Mouse (Mus musculus): ENCODE data around the gene Stk38. TPM values are rescaled to one million over a fixed set of nuclear protein-coding genes. Genes with fewer than 3 reads are reported as not detected.
"Not testable (repeated sequence)": the region's sequence is repeated elsewhere in the genome, so short reads cannot be mapped to it uniquely, and the experiment has no call there.

Gene Stk38
- total RNA-seq (2021): 79.5 TPM in 2 replicates
- long read RNA-seq, transcript Stk38-201 (14 exons, 3,351 nt): major isoform, 32 of 74 reads
- long read RNA-seq, transcript Stk38-202 (14 exons, 3,354 nt): minor isoform, 7 of 74 reads
- long read RNA-seq, partial matches to known transcripts: 5 of 74 reads
- long read RNA-seq, other reads (novel, unspliced or antisense): 27 of 74 reads

DNA sequence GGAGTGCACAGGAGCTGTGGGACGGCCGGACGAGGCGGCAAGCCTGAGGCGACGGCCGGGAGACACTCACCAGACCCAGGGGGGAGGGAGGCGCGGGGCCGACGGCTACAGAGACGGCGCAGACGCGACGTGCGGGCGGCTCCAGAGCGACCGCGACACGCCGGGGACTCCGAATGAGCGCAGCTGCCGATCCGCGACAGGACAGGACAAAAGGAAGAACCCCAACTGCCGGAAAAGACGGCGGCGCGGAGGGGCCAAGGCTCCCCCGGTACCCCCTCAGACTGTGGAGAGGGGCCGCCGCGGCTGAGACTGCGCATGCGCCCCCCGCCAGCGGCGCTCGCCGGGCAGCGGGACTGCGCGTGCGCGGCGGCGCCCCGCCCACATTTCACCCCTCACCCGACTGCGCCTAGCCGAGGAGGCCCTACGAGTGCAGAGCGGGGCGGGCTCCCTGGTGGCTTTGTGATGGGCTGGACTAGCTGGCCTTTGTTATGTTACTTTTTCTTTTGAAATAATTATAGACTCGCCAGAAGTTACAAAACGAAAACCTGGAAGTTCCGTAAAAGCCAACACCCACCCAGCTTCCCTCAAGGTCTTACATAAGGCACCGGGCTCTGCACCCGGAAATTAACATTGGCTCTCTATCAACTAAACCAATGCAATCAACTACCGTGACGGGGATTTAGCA is at the start of gene Stk38:
TSS of gene Stk38 (minus strand) at position 355 of the 685 bp plus-strand sequence.
- peak; percentile 95 for DNase-seq

DNA sequence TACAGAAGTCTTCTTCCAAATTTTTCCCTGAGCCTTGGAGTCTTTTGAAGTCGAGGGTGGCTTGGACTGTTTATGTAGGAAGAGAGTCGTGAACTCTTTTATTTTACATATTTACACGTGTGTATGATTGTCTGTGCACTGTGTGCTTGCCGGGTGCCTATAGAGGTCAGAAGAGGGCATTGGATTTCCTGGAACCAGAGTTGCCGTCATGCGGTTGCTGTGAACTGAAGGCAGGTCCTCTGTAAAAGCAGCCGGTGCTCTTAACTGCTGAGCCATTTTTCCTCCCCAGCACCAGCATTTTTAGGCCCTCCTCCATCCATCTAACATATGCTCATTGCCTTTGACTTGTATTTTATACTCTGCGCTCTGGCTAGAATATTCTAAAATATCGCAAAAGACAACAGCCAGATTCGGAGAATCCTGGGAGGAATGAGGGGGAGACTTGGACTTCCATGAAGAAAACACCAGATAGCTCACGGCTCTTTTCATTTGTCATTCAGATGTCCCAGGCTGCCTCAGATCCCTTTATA is 49.6 kb upstream of the Stk38 start:
- no peak for DNase-seq

DNA sequence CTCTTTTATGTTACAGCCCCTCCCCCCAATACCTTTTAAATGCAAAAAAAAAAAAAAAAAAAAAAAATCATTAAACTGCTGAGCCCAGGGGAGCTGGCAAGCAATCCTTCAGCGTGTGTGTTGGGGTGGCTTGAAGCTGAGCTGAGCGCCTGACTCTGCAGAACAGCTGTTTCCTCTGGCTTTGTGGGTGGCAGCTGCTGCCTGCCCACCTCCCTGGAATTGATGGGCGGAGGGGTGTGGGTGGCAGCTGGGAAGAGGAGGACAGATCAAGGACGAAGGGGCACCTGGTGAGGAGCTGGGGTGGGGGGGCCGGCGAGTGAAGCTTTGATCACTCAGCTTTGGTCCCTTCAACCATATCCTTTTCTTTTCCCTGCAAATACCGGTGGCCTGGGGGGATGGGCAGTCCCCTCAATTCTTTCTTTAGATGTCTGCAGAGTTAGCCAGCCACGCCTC is 48.9 kb upstream of the Stk38 start:
- no peak for DNase-seq

DNA sequence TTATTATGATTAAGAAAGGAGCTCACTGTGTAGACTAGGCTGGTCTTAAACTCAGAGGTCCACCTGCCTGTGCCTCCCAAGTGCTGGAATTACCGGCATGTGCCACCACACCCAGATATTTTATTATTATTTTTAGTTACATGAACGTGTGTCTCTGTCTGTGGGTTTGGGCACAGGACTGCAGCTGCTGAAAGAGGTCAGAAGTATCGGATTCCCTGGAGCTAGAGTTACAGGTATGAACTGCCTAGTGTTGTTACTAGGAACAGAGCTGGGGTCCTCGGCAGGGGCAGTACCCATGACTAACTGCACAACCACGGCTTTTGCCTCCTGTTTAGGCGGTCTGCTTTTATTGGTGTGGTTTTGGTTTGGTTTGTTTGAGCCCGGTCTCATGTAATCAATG is 48.4 kb upstream of the Stk38 start:
- DNase-seq: no peak

DNA sequence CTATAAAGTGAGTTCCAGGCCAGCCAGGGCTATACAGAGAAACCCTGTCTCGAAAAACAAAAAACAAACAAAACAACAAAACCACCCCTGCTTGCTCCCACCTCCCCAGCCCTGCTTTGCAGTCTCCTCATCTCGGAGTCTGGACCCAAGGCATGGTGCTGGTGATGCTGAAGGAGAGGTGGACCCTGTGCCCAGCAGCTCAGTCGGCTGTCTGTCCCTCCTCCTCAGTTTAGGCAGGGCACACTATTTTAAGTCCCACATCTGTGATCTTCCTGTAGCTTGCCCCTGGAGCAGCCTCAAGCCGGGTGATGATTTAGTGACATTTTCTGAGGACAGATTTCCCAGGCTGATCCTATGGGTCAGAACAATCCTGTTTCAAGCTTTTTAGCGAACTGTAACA is 47.8 kb upstream of the Stk38 start:
- DNase-seq: no peak

DNA sequence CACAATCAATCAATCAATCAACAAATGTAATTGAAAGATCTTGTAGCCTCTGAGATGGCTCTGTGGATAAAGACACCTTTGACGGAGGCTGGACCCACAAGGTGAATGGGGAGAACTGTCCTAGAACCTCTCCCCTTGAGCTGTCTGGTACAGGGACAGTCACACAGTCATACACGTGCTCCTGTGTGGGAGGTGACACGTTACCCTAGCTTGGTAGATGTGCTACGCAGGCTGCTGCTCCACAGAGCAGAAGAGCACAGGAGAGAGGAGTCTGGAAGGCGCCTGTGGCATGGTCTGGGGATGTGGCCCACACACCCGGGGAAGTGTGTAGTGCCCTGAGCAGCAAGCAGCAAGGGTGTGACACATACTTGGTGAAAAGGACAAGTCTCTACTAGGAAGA is 46.6 kb upstream of the Stk38 start:
- no peak for DNase-seq

DNA sequence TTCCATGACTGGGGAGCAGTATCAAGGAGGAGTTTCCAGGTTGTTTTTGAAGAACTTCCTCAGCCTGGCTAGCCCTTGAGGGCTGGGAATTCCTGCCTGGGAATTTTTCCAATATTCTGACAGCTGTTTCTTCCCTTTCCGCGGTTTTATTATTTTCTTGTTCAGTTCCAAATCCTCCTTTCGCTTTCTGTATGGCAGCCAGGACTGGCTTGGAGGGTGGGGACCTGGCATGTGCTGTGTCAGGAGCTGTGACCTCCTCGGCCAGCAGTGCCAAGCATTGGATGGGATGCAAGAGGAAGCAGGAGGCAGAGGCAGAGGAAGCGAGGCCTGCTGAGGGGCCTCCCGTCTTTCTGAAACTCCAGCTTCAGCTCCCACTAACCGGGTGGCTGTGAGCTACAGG is 46.0 kb upstream of the Stk38 start:
- DNase-seq: peak; percentile 41

DNA sequence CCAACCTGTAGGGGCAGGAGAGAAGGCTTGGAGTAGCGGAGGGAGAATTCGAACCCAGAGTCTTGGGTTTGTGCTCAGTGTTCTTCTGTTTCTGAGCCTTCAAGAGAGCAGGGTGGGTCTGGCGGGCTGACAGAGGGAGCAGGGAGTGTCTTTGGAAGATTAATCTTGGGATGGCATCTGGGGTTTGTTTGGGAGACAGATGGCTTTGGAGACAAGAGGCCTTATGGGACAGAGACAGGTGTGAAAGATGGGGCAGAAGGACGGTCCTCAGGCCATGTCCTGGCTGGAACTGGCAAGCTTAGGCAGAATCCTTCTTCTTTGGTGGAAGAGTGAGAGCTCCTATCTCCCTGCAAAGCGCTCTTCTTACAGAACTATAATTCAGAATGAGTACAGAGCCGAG is 45.3 kb upstream of the Stk38 start:
- DNase-seq: no peak

DNA sequence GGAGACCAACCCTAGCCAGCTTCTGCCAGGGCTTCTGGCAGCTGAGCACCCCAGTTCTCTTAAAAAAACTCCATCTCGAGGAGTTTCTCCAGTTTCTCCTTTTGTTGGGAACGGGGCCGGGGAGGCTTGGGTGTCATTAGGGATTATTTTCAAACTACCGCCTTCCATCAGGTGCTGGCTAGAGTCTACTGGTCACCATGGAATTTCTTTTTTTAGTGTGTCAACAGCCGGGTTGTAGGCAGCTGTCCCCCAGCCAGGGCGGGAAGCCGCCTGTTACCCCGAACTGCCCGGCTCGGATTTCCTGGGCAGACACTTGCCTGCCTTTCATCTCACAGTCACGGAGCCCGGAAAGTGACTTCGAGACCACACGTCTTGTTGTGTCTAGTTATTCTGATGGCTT is 43.0 kb upstream of the Stk38 start:
- DNase-seq: no peak

DNA sequence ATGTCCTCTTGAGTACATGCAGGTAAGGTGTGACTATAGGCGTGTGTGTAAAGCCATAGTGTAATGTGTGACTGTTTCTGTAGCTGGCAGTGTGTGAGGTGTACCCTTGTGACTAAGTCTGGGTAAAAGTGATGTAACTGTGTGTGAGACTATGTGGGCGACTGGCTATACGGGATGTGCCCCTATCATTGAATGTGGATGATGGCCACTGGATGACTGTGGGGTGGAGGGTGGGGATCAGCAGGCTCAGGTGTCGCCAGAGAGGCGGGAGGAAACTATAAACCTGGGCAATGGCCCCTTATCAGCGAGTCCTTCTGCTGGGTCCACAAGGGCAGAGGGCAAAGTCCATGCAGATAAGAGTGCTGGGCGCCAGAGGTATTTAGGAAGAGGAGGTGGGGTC is 42.1 kb upstream of the Stk38 start:
- DNase-seq: no peak

DNA sequence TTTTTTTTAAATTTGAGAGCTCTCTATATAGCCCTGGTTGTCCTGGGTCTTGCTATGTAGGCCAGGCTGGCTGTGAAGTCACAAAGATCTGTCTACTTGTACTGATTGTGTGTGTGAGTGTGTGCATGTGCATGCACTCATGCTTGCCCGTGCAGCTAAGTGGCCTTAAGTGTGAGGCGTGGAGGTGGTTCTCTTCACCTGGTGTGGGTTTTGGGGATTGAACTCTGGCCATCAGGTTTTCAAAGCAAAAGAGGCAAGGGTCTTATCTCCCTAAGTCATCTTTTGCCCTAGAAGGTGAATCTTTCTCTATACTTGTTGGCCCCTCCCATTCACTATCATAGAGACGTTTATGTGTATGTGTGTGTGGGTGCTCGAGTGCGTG is 41.7 kb upstream of the Stk38 start:
- no peak for DNase-seq

DNA sequence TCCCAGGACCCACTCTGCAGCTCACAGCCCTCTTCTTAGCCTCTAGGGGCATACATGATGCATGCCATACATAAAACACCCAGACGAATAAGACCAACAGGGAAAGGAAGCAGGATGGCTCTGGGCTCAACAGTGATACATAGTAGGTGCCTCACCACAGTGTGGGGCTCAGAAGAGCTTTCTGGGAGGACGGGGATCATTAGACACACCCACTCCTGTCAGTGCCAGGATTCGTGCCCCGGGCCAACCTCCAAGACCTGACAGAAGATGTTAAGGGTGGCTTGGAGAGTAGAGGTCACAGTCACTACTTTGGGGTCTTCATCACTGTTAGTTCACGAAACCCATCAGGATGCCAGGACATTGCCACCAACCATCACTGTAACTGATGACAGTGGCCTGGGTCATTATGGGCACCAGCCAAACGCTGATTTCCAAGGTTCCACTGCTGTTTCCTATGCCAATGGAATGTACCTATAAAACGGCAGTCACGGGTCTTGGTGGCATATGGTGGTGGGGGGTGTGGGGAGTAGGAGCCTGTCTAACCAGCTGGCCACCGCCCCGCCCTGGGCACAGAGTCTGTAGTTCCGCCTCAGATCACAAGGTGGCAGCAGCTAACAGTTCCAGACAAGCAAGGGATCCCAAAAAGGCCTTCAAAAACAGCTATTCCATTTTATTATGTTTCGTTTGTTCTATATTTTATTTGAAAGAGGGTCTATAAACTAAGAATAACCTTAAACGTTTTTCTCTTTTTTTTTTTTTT is 41.1 kb upstream of the Stk38 start:
- DNase-seq: peak; percentile 80

DNA sequence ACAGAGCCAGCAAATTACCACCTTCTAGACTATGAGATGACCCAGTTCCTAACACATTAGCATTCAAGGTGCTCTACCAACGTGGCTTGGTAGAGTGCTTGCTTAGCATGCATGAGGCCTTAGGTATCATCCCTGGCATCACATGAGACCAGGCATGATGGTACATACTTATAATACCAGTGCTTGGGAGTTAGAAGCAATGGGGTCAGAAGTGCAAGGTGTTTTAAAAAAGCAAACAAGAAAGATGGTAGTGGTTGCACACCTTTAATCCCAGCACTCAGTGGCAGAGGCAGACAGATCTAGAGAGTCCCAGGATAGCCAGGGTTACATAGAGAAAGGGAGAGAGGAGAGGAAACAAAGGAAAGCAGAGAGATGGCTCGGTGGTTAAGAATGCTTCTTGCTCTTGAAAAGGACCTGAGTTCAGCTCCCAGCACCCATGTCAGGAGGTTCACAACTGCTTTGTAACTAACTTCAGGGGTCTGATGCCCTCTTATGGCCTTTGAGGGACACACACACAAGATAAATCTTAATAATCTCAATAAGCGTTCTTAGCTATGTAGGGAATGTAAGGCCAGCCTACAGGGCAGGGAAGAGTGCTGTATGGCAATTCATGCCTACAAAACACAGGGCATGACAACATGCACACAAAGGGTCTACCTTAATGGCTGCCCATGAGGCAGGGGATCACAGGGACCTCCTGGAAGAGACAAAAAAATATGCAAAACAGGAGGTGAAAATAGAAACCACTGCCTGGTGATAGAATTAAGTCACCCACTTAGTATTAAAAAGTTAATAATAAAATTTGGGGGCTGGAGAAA is 40.1 kb upstream of the Stk38 start:
- no peak for DNase-seq

DNA sequence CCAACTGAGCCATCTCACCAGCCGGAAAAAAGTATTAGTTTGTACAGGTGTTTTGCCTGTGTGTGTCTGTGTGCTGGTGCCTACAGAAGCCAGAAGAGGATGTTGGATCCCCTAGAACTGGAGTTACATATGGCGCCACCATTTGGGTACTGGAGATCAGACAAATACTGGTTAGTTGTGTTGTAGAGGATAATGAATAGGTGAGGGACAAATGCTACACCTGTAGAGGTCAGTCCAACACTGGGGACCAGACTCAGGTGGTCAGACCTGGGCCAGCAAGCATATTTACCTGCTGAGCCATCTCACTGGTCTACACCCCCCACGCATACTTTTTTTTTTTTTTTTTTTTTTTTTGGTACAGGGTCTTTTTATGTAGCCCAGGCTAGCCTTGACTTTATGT is 39.1 kb upstream of the Stk38 start:
- no peak for DNase-seq

DNA sequence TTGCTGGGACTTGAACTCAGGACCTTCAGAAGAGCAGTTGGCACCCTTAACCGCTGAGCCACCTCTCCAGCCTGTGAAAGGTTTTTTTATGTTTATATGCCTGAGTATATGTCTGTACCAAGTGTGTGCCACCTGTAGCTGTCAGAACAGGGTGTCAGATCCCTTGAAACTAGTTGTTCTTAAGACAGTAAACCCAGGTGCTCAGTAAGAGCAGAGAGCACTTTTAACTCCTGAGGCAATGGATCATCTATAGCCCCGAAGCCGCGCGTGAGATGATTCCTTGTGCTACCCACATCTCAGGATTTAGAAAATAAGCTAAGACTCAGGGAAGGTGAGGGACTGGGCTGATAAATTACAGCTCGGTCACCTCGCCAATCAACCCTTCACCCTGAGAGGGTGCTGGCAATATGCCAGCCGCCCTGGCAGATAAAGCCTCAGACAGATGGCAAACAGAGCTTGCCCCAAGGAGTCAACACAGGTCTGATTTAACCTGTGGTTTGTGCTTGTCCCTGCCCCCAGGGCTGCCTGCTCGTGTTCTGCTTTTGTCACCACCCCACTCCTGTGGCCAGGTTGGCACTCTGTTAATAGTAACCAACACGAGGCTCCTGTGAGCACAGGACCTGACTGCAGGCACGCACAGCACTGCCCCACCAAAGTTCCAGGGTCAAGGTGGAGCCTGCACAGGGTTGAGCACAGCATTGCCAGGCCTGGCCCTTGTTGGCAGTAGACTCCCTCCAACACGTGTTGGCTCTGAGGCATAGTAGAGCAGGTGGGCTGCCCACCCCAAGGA is 38.1 kb upstream of the Stk38 start:
- peak; percentile 54 for DNase-seq

DNA sequence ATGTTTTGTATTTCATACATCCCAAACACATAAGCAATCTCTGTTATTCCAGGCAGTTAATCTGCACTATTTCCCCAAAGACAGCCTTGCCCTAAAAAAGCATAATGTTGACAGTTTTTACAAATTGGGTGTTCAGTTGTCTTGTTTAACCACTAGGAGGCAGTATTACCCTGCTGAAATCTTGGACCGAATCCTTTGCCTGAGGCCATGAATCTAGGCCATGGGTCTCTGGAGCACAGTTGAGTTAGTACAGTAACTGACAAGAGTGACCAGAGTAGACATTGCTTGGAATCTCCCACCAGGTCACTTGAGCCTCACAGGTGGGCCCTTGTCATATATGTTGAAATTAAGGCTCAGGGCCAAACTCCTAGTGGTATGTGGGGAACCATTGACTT is 37.1 kb upstream of the Stk38 start:
- no peak for DNase-seq

DNA sequence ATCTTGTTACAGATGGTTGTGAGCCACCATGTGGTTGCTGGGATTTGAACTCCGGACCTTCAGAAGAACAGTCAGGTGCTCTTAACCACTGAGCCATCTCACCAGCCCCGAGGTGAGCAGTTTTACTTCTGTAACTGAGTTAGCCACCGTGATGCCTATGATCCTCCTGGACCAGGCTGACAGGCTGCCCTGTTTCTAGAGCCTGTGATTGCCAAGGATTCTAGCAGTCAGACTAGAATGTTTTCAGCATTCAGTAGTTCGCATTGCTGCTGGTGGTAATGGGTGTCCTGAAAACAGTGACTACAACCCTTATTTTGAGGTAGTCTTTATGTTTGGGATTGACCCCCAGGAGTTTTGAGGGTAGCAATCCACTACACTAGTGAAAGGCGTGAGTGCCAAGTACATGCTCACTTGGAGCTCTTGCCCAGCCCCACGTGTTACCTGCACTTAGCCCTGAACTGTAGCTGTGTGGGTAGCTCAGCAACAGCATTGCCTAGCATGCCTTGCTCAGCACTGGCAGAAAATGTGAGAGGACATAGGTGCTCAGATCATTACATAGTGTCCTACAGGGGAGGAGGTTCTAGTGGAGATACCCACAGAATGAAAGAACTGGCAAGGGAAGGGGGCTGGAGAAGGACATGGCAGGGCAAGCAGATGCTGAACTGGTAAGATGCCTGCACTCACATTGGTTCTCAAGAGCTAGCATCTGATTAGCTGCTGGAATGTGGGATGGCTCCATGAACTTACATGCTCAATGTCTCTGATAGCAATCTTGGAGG is 36.5 kb upstream of the Stk38 start:
- DNase-seq: no peak

DNA sequence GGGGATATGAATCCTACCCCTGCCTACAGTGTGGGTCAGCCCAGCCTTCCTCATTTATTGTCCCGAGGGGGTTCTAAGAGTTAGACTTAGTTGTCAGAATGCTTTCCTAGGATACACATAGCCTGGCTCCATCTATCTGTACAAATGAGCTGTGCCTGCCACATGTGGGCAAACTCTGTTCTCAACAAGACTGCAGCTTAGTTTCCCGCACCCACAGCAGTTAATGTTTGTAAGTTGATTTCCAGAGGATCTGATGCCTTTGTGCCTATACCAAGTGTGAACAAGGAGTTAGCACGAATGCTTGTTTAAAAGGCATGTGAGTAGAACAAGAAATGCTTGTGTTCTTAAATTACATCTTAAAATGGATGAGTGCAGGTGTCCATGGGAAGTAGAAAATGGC is 35.8 kb upstream of the Stk38 start:
- no peak for DNase-seq

DNA sequence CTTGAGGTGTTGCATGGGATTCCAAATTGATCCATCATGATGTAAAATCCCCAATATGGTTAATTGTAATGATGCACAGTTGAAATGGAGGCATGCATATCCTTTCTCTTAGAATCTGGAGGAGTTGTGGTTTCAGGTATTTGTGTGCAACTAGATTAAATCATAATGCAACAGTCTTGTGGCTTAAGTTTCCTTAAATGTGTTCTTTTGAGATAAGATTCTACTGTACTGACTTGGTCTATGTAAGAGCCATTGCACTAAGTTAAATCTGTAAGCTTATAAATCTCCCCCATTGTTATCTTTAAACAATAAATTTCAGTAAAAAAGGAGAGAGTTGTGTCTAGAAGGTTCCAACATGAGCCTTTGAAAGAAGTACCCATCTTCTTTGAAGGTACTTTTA is 34.8 kb upstream of the Stk38 start:
- no peak for DNase-seq

DNA sequence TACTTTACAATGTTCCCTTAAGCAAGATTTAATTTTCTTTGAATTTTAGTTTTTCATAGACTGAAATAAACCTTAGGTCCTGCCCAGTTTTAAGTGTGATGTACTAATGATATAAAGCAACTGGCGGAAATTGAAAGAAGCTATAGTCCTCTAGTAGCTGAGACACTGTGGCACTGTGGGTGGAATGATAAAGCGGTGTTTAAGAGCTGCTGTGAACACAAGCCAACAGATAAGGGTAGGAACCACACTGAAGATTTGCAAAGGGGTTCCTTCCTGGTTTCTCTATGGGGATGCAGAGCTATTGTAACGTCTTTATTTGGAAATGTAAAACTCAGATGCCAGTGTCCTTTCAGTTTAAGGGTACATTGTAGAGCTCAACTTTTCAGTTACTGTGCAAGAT is 33.8 kb upstream of the Stk38 start:
- DNase-seq: not testable (repeated sequence)

DNA sequence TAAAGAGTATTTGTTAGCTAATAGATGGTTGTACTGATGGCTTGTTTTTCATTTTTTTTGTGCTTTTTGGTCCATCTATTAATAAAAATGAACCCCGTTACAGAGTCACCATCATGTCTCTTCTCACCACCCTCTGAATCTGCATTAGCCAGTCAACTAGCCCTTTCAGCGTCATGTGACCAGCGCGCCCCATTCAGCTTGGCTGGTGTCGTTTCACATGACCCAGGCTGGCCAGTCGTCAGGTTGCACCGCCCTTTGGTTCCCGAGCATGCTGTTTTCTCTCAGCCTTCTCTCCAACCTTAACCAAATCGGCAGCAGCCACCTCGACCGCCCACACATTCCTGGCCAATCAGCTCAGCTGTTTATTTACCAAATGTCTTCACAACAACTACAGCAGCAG is 31.6 kb upstream of the Stk38 start:
- no peak for DNase-seq

All from adrenal gland, postnatal 25 days (tissue).